Mouse (Mus musculus): Measurements from ENCODE around the gene Ercc8.

The Ercc8 gene

GRCm38 (mm10) chr13:108229191-108229590 lies 70.7 kb downstream of the Ercc8 start:
- no peak for DNase-seq (ENCODE audit: low spot score)

GRCm38 (mm10) chr13:108229634-108230330 lies 71.3 kb downstream of the Ercc8 start:
- DNase-seq (ENCODE audit: low spot score) = no peak

GRCm38 (mm10) chr13:108240012-108240411 lies 81.5 kb downstream of the Ercc8 start:
- DNase-seq (ENCODE audit: low spot score) = no peak

- no peak for DNase-seq (ENCODE audit: low spot score)
Observed at GRCm38 (mm10) chr13:108241715-108242114, 83.2 kb downstream of the Ercc8 start.
